Mouse (Mus musculus) kidney, postnatal 0 days (tissue): Measurements from ENCODE around the gene Rftn1. TPM values are rescaled to one million over a fixed set of nuclear protein-coding genes. Genes with fewer than 3 reads are reported as not detected.

Source experiments
- ATAC-seq: fragments of 200-750 bp; cut with Nextera tagmentation; replicated peaks from 2 replicates; pipeline ENCODE4 v1.8.0; 2017; ENCODE audit warnings: low read depth, moderate number of reproducible peaks, moderate TSS enrichment, moderate library complexity; ENCODE audit not compliant: low FRiP score
- DNase-seq: peaks from one replicate; pipeline ENCODE4 v3.0.0-alpha.2; 2016; ENCODE audit warnings: low spot score
- H3K27ac ChIP-seq: fragments of 300-500 bp; sonication (generic); 2 replicates; pipeline ENCODE4 v1.5.1; 2014; ENCODE audit warnings: mild to moderate bottlenecking
- H3K27me3 ChIP-seq: fragments of 300-500 bp; sonication (generic); 2 replicates; pipeline ENCODE4 v1.6.1; 2014; ENCODE audit warnings: low read length, mixed read lengths; ENCODE audit not compliant: insufficient read depth
- H3K36me3 ChIP-seq: fragments of 300-500 bp; sonication (generic); 2 replicates; pipeline ENCODE4 v1.6.1; 2014; ENCODE audit warnings: low read length, mixed read lengths; ENCODE audit not compliant: insufficient read depth
- H3K4me1 ChIP-seq: fragments of 300-500 bp; sonication (generic); replicated peaks from 2 replicates; pipeline ENCODE4 v1.6.1; 2014; ENCODE audit warnings: antibody characterized with exemption, low read length, mixed read lengths; ENCODE audit not compliant: insufficient read depth
- H3K4me2 ChIP-seq: fragments of 300-500 bp; sonication (generic); 2 replicates; pipeline ENCODE4 v1.6.1; 2014; ENCODE audit warnings: mild to moderate bottlenecking, low read length, moderate library complexity, mixed read lengths
- H3K4me3 ChIP-seq: fragments of 300-500 bp; sonication (generic); replicated peaks from 2 replicates; pipeline ENCODE4 v1.5.1; 2014; ENCODE audit warnings: low read depth, low read length
- H3K9ac ChIP-seq: fragments of 300-500 bp; sonication (generic); 2 replicates; pipeline ENCODE4 v1.6.1; 2014; ENCODE audit warnings: low read depth, low read length
- H3K9me3 ChIP-seq: fragments of 300-500 bp; sonication (generic); replicated peaks from 2 replicates; pipeline ENCODE4 v1.6.1; 2016; ENCODE audit warnings: low read length, inconsistent platforms, mixed read lengths
- CTCF ChIP-seq: IDR thresholded peaks from 2 replicates; pipeline ENCODE4 v1.5.1; 2016; ENCODE audit warnings: antibody characterized with exemption, low read depth, mild to moderate bottlenecking, moderate library complexity
- WGBS: fragments of 180-500 bp; shearing (Covaris S2); extraction: QIAGEN DNeasy Blood & Tissue Kit; methylation state at CpG from one replicate; pipeline ENCODE4 v1.1.7; 2014; 5-methylcytosine and 5-hydroxymethylcytosine counted together
- polyA plus RNA-seq: library from polyadenylated mRNA; unstranded; fragments of >200 nt; fragmentation: Nextera tagmentation; extraction: Ambion mirVana; gene quantifications from 2 replicates; pipeline ENCODE4 v1.2.1, GENCODE M21; 2015

Rftn1 gene
- polyA plus RNA-seq, 1 experiment from 2014 or later: 11.8 TPM

GRCm38 (mm10) chr17:50150416-50151207 is 39.9 kb downstream of the Rftn1 start:
- Histone ChIP-seq H3K4me1 (peaks cover 5% of the 10 kb centered on the region; the same call in 1 of the 2 replicates), H3K36me3 (no peaks in the 10 kb centered on the region), H3K27me3 (no peaks in the 10 kb centered on the region), H3K9ac (no peak overlapping the region), H3K4me2 (peak overlapping the region; percentile 41; the same call in 1 of the 2 replicates), H3K27ac (0 out of 2 replicates have a peak overlapping the region, but pooled peaks have one; percentile 57), H3K4me3 (no peak overlapping the region), H3K9me3 (no peaks in the 10 kb centered on the region)
- ATAC-seq: no peak
- TF ChIP-seq CTCF: no peak
- DNase-seq: peak; percentile 7
- 50% methylated on average over 16 of the region's 16 CpGs for WGBS

DNA sequence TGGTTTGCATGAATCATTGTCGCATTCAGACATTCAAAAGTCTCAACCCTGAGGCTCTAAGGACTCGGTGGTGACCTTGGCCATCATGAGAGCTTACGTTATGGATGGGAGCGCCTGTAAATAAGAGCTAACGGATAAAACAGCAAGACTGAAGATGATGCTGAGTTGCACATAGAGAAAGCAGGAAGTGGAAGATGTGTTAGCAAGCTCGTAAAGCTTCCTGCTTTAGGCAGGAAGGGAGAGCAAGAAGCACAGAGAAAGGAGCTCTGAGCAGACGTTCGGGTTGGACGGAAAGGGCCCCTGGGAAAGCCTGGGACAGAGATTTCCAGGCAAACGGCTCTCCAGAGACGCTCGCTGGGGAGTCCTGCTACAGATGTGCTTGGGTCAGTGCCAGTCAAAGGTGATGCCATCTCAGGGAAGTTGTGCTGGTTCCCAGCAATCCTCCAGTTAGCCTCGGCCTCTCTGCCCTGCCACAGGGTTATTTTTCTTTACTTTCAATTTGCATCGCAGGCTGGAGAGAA is 40.7 kb downstream of the Rftn1 start:
- ATAC-seq (no peak), DNase-seq (peak; percentile 35)
- H3K27me3 ChIP-seq: no peaks in the 10 kb centered on the region
- no peaks in the 10 kb centered on the region for H3K9me3 ChIP-seq
- H3K4me3 ChIP-seq: no peak overlapping the region
- WGBS: 45% methylated on average over 14 of the region's 14 CpGs
- H3K36me3 ChIP-seq: no peaks in the 10 kb centered on the region
- H3K9ac ChIP-seq: peak overlapping the region; percentile 37; the same call in 1 of the 2 replicates
- peak overlapping the region; percentile 57; the same call in 1 of the 2 replicates for H3K27ac ChIP-seq
- peaks cover 5% of the 10 kb centered on the region; the same call in 1 of the 2 replicates for H3K4me1 ChIP-seq
- peak overlapping the region; percentile 41 for H3K4me2 ChIP-seq
- no peak for TF ChIP-seq CTCF

DNA sequence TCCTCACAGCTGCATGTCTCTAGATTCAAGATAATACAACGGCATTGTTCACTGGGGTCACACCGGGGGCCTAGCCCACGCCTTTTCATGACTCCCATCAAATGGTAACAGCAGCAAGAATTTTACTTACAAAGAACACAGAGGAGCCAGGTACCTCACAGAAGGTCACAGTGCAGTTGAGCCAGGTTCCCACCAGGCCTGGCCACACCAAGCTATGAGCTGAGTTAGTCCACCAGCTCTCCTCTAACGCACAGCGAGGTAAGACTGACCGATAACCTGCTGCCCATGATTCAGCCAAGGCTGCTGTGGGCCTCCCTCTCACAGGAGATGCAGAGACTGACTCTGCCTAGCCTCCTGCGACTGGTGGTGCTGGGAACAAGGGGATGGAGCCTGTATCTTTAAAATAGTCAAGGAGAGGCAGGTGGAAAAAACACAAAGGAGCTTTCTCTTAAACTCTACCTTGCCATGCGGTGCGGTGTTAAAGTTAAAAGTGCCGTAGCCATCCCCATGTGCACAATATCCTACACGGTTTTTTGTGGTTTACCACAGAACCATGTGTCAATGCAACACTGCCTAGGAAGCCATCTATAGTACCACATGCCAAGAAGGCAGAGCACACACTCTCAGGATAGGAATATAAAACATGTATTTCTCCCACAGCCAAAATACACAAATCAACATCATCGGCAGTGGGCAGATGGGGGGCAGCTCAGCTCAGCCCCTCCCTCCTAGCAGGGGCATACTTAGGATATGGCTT is 42.5 kb downstream of the Rftn1 start:
- 92% methylated on average over 12 of the region's 12 CpGs for WGBS
- H3K36me3 ChIP-seq: no peaks in the 10 kb centered on the region
- no peak for DNase-seq
- H3K27me3 ChIP-seq: no peaks in the 10 kb centered on the region
- H3K4me2 ChIP-seq: no peak overlapping the region
- no peak overlapping the region for H3K27ac ChIP-seq
- no peak overlapping the region for H3K4me3 ChIP-seq
- H3K9me3 ChIP-seq: no peaks in the 10 kb centered on the region
- H3K4me1 ChIP-seq: peaks cover 5% of the 10 kb centered on the region; the same call in 1 of the 2 replicates
- ATAC-seq: no peak
- no peak overlapping the region for H3K9ac ChIP-seq
- TF ChIP-seq CTCF: no peak

- no peak for DNase-seq
- no peak overlapping the region for H3K4me3 ChIP-seq
- no peak for TF ChIP-seq CTCF
- no peak overlapping the region for H3K9ac ChIP-seq
- no peak overlapping the region for H3K27ac ChIP-seq
- no peaks in the 10 kb centered on the region for H3K27me3 ChIP-seq
- H3K36me3 ChIP-seq: no peaks in the 10 kb centered on the region
- H3K9me3 ChIP-seq: no peaks in the 10 kb centered on the region
- WGBS: 80% methylated on average over 10 of the region's 10 CpGs
- ATAC-seq: no peak
- H3K4me2 ChIP-seq: no peak overlapping the region
- no peaks in the 10 kb centered on the region for H3K4me1 ChIP-seq
Observed at GRCm38 (mm10) chr17:50143354-50143753, 47.1 kb downstream of the Rftn1 start.

DNA sequence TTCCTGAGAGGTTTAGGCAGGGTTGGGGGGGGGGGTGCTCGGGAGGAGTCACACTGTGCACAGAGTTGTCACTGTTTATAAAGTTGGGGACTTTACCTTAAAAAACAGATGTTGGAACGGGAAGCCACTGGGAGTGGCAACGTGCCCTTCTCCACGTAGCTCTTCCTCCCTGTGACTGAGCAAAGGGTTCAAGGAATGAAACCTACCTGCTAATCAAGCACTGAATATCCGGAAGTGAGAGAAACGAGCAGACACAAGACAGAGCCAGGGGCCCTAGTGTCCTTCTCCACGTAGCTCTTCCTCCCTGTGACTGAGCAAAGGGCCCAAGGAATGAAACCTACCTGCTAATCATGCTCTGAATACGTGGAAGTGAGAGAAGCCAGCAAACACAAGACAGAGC is 47.9 kb downstream of the Rftn1 start:
- H3K9ac ChIP-seq: no peak overlapping the region
- no peak overlapping the region for H3K4me3 ChIP-seq
- DNase-seq (no peak), ATAC-seq (no peak)
- H3K4me1 ChIP-seq: no peaks in the 10 kb centered on the region
- H3K36me3 ChIP-seq: no peaks in the 10 kb centered on the region
- TF ChIP-seq CTCF: no peak
- no peak overlapping the region for H3K4me2 ChIP-seq
- 79% methylated on average over 8 of the region's 8 CpGs for WGBS
- no peaks in the 10 kb centered on the region for H3K9me3 ChIP-seq
- no peaks in the 10 kb centered on the region for H3K27me3 ChIP-seq
- H3K27ac ChIP-seq: no peak overlapping the region

DNA sequence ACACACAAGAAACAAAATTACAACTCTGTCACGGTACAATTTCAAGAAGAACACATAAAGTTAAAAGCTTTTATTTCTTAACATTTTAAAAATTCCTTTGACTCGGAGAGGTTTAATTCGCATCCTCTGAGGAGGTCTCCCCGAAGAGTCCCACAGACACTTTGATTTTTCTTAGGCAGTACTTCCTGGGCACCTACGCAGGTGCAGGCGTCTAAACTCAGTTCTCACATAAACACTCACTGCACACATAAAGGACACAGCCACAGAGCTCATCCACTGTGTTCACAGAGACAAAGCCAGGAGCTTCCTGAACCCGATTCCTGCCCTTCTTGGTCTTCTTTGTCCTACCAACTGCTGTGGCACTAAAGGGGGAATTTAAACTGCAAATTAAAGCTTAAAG is 48.3 kb downstream of the Rftn1 start:
- no peak overlapping the region for H3K4me3 ChIP-seq
- 91% methylated on average over 7 of the region's 7 CpGs for WGBS

More for the DNA sequence above, 48.3 kb downstream of the Rftn1 start:
- TF ChIP-seq CTCF: no peak
- Histone ChIP-seq H3K27me3 (no peaks in the 10 kb centered on the region), H3K9ac (no peak overlapping the region), H3K4me1 (no peaks in the 10 kb centered on the region), H3K9me3 (no peaks in the 10 kb centered on the region), H3K36me3 (no peaks in the 10 kb centered on the region), H3K4me2 (no peak overlapping the region), H3K27ac (no peak overlapping the region)
- ATAC-seq (no peak), DNase-seq (no peak)
